Mouse (Mus musculus) liver, embryonic 12.5 days (tissue): ENCODE data around the gene Sept9. TPM values are rescaled to one million over a fixed set of nuclear protein-coding genes. Genes with fewer than 3 reads are reported as not detected.

Experiments used
- ATAC-seq: fragments of 200-750 bp; cut with Nextera tagmentation; 2 replicates; pipeline ENCODE4 v1.8.0; 2017; ENCODE audit warnings: moderate number of reproducible peaks, mild to moderate bottlenecking, moderate library complexity
- H3K27ac ChIP-seq: fragments of 300-500 bp; sonication (generic); 2 replicates; pipeline ENCODE4 v1.5.1; 2016; ENCODE audit warnings: mild to moderate bottlenecking
- H3K27me3 ChIP-seq: fragments of 300-500 bp; sonication (generic); replicated peaks from 2 replicates; pipeline ENCODE4 v1.6.1; 2016; ENCODE audit warnings: mild to moderate bottlenecking, moderate library complexity
- H3K36me3 ChIP-seq: fragments of 300-500 bp; sonication (generic); 2 replicates; pipeline ENCODE4 v1.6.1; 2016; ENCODE audit warnings: mild to moderate bottlenecking, moderate library complexity
- H3K4me1 ChIP-seq: fragments of 300-500 bp; sonication (generic); 2 replicates; pipeline ENCODE4 v1.6.1; 2016
- H3K4me2 ChIP-seq: fragments of 300-500 bp; sonication (generic); 2 replicates; pipeline ENCODE4 v1.6.1; 2016; ENCODE audit warnings: mild to moderate bottlenecking, moderate library complexity
- H3K4me3 ChIP-seq: fragments of 300-500 bp; sonication (generic); 2 replicates; pipeline ENCODE4 v1.5.1; 2016; ENCODE audit warnings: mild to moderate bottlenecking, moderate library complexity
- H3K9ac ChIP-seq: fragments of 300-500 bp; sonication (generic); 2 replicates; pipeline ENCODE4 v1.6.1; 2016; ENCODE audit warnings: mild to moderate bottlenecking, moderate library complexity
- H3K9me3 ChIP-seq: fragments of 300-500 bp; sonication (generic); replicated peaks from 2 replicates; pipeline ENCODE4 v1.6.1; 2016; ENCODE audit warnings: mild to moderate bottlenecking, moderate library complexity
- WGBS: fragments of 180-500 bp; shearing (Covaris S2); methylation state at CpG from one replicate; pipeline ENCODE4 v1.1.7; 2016; ENCODE audit not compliant: insufficient replicate concordance; 5-methylcytosine and 5-hydroxymethylcytosine counted together
- polyA plus RNA-seq: library from polyadenylated mRNA; unstranded; fragments of >200 nt; fragmentation: Nextera tagmentation; extraction: Ambion mirVana; gene quantifications from 2 replicates; pipeline ENCODE4 v1.2.1, GENCODE M21; 2016

The Sept9 gene
- polyA plus RNA-seq, 1 experiment from 2014 or later, result 72.0 TPM

DNA sequence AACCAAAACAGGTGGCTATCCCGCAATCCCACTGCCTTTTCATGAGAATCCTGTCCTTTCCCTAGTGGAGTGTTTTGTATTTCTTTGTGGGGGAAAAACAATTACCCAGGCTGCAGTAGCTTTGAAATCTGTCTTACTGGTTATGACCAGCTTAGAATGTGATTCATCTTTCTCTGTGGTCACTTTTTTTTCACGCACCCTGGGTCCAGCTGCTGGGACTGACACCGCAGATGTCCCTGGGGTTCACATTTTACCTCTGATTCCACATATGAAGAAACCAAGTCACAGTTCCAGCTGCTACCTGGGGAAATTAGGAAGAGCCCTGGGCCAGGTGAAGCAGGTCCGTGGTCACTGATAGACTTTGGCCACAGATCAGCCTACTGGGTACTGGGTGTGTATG is 194.3 kb downstream of the Sept9 start:
- Histone ChIP-seq H3K9ac (no peak overlapping the region), H3K4me1 (peaks cover 19% of the 10 kb centered on the region), H3K4me2 (no peak overlapping the region), H3K9me3 (no peaks in the 10 kb centered on the region), H3K36me3 (no peaks in the 10 kb centered on the region), H3K4me3 (no peak overlapping the region), H3K27me3 (peaks cover 82% of the 10 kb centered on the region), H3K27ac (no peak overlapping the region)
- no peak for ATAC-seq
- WGBS, result 51% methylated on average over 4 of the region's 4 CpGs

DNA sequence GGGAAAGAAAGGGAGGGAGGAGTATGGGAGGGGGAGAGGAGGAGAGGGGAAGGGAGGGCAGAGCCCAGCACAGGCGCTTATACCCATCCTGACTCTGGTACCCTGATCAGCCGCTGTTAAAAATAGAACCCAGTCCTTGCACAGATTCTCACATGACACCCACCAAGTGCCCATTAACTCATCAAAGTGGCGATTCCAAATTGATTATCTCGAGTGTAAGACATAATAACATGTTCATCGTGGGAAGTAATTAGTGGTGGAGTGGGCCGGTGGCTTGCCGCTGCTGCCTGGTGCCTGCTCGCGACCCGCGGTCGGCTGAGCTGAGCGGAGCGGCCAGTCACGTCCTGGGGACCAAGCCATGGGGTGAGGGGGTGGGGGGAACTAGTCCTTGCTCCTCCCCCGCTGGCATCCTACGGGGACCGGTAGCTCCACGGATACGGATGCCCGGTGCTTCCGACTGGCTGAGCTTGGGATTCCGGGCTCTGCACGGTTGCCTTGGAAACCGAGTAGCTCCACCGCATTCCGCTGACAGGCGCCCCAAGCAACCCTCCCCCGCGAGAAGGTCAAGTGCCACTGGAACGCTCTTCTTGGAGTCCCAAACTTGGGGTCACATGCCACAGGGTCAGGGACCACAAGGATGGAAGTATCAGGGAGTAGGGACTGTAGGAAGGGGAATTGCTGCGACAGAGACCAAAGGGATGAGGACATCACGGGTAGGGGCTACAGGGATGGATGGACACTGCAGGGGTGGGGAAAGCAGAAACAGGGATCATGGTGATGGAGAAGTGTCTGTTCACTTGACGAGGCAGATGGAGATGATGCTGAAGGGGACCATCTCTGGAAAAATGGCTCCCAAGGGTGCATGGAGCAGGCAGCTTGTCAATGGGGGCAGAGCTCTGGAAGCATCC is 195.0 kb downstream of the Sept9 start:
- no peak overlapping the region for H3K9ac ChIP-seq
- no peaks in the 10 kb centered on the region for H3K36me3 ChIP-seq
- H3K4me2 ChIP-seq, result no peak overlapping the region
- H3K27me3 ChIP-seq, result peaks cover 82% of the 10 kb centered on the region
- H3K4me1 ChIP-seq, result peaks cover 19% of the 10 kb centered on the region
- no peak overlapping the region for H3K27ac ChIP-seq
- no peak overlapping the region for H3K4me3 ChIP-seq
- no peaks in the 10 kb centered on the region for H3K9me3 ChIP-seq
- WGBS, result 4% methylated on average over 34 of the region's 34 CpGs
- ATAC-seq, result no peak

DNA sequence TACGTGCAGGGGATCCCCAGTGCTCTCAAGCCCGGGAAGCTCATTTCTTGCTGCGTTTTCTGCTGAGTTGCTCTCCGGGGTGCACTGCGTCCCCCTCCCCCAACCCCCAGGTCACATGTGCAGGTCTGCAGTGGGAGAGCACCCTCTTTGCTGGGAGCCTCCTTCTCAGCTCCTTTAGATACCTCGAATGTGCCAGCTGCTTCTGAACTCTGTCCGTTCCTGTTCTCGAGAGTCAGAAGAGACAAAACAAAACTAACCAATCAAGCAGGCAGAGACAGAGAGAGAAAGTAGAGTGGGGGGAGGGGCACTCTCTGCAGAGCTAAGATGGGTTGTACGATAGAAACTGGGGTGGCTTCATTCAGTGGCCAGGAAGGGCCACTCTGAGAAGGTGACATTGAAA is 195.8 kb downstream of the Sept9 start:
- Histone ChIP-seq H3K9me3 (no peaks in the 10 kb centered on the region), H3K27me3 (peaks cover 86% of the 10 kb centered on the region)

DNA sequence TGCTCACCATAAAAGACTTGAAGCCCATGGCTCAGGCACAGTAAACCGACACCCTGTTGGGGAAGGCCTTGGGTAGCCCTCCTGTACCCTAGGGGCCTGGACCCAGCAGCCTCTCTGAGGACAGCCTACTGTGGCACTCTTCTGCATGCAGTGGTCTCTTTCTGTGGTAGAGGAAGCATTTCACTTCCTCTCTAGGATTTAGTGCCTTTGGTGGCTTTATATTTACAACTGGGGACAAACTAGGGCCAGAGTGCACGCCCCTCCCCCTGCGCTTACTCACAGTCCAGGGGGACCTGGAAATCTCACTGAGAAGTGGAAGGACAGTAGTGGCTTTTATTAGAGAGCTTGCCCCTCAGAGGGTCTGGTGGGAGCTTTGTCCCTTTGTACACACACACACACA is 197.5 kb downstream of the Sept9 start:
- no peak for ATAC-seq
- Histone ChIP-seq H3K9ac (no peak overlapping the region), H3K4me1 (no peaks in the 10 kb centered on the region), H3K27me3 (peaks cover 96% of the 10 kb centered on the region), H3K36me3 (no peaks in the 10 kb centered on the region), H3K4me3 (no peak overlapping the region), H3K4me2 (no peak overlapping the region), H3K9me3 (no peaks in the 10 kb centered on the region), H3K27ac (no peak overlapping the region)
- WGBS, result 47% methylated on average over 3 of the region's 3 CpGs

More for the DNA sequence above, 195.8 kb downstream of the Sept9 start:
- H3K27ac ChIP-seq, result no peak overlapping the region
- H3K4me3 ChIP-seq, result no peak overlapping the region
- H3K36me3 ChIP-seq, result no peaks in the 10 kb centered on the region
- ATAC-seq, result no peak
- no peak overlapping the region for H3K9ac ChIP-seq
- H3K4me1 ChIP-seq, result peaks cover 12% of the 10 kb centered on the region
- WGBS, result 12% methylated on average over 9 of the region's 9 CpGs
- no peak overlapping the region for H3K4me2 ChIP-seq

DNA sequence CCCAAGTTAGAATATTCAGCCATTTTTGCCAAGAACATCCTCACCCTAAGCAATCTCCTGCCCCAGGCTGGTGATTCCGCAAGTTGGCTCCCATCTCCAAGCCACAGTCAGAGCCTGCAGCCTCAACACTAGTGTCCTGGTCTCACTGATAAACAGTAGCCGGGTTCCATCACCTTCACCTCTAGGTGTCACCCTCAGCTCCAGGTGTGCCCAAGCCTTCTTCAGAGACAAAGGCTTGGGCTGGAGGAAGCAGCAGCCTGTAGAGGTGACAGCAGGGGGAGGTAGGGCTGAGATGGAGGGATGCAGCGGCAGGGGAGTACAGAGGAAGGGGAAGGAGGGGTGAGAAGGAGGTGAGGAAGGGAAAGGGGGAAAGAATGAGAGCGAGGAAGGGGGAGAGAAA is 198.3 kb downstream of the Sept9 start:
- H3K4me3 ChIP-seq, result no peak overlapping the region
- H3K9me3 ChIP-seq, result no peaks in the 10 kb centered on the region
- no peak overlapping the region for H3K9ac ChIP-seq
- no peak overlapping the region for H3K4me2 ChIP-seq
- no peak for ATAC-seq
- H3K27me3 ChIP-seq, result peaks cover 98% of the 10 kb centered on the region
- no peaks in the 10 kb centered on the region for H3K36me3 ChIP-seq
- no peak overlapping the region for H3K27ac ChIP-seq
- H3K4me1 ChIP-seq, result no peaks in the 10 kb centered on the region
- 20% methylated on average over 4 of the region's 4 CpGs for WGBS

DNA sequence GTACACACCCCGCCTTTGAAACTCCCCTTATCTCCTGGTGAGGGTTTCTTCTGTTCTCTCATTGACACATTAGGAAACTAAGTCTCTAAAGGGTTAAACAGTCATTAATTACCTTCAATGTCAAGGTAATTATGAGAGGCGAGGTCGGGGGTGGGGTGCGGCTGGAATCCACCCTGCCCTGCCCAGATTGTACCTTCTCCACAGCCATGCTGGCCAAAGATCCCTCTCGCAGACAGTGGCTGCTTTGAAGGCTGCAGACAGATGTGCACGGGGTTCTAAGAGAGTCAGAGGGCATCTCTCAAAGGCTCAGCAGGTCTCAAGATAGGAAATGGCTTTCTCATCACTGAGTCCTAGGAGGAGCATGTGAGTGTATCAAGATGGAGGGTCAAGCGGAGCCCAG is 198.7 kb downstream of the Sept9 start:
- no peak overlapping the region for H3K9ac ChIP-seq
- WGBS, result 22% methylated on average over 7 of the region's 7 CpGs
- ATAC-seq, result no peak
- H3K27me3 ChIP-seq, result peaks cover 98% of the 10 kb centered on the region
- H3K27ac ChIP-seq, result no peak overlapping the region
- H3K4me3 ChIP-seq, result no peak overlapping the region
- H3K4me1 ChIP-seq, result no peaks in the 10 kb centered on the region
- no peaks in the 10 kb centered on the region for H3K36me3 ChIP-seq
- no peaks in the 10 kb centered on the region for H3K9me3 ChIP-seq
- H3K4me2 ChIP-seq, result no peak overlapping the region

DNA sequence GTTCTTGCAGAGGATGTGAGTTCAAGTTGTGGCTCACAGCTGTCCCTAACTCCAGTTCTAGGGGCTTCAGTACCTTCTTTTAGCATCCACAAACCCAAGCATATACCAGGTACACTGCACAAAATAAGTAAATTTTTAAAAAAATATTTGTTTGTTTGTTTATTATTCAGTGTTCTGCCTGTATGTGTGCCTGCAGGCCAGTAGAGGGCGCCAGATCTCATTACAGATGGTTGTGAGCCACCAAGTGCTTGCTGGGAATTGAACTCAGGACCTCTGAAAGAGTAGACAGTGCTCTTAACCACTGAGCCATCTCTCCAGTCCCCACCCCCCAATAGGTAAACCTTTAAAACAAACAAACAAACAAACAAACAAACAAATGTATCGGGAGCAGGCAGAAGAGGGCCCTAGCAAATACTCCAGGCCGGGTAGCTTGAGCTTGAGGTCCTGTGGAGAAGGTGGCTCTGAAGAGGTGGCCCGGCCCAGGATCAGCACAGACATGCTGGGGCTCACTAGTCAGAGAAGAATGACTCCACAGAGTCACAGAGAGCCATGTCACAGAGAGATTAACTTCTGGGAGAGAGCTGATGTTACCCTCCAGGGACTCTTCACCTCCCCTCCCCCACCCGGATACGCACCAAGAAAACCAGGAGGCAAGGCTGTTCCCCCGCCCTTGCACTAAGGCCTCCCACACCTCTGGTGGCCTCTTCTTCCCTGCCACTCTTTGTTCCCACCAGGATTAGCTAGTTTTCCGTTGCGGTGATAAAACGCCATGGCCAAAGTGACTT is 202.3 kb downstream of the Sept9 start:
- no peak overlapping the region for H3K4me2 ChIP-seq
- no peak for ATAC-seq
- H3K9ac ChIP-seq, result no peak overlapping the region
- no peak overlapping the region for H3K4me3 ChIP-seq
- H3K27me3 ChIP-seq, result peaks cover 97% of the 10 kb centered on the region
- H3K36me3 ChIP-seq, result no peaks in the 10 kb centered on the region
- H3K9me3 ChIP-seq, result no peaks in the 10 kb centered on the region
- H3K27ac ChIP-seq, result no peak overlapping the region
- WGBS, result 66% methylated on average over 10 of the region's 10 CpGs
- peaks cover under 1% of the 10 kb centered on the region; the same call in 1 of the 2 replicates for H3K4me1 ChIP-seq

DNA sequence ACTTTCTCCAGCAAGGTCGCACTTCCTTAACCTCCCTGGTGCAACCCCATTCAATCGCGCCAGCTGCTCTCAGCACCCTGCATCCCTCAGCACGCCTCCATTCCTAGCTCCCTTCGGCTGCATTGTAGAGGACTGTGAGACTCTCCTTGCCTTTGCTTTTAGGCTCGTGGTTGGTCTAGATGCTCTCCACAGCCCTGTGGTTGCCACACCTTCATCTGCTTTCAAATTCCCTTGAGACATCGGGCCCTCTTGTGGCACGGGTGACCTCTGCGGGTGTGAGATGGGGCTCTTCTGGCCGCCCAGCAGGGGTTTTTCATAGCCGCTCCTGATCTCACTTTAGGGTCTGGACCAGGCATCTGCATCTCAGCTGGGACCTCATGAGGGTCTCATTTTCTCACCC is 203.1 kb downstream of the Sept9 start:
- ATAC-seq, result no peak
- Histone ChIP-seq H3K4me2 (no peak overlapping the region), H3K4me3 (no peak overlapping the region), H3K27me3 (peaks cover 97% of the 10 kb centered on the region), H3K4me1 (peaks cover 8% of the 10 kb centered on the region), H3K27ac (no peak overlapping the region), H3K9me3 (no peaks in the 10 kb centered on the region), H3K36me3 (no peaks in the 10 kb centered on the region), H3K9ac (no peak overlapping the region)
- 59% methylated on average over 11 of the region's 11 CpGs for WGBS

DNA sequence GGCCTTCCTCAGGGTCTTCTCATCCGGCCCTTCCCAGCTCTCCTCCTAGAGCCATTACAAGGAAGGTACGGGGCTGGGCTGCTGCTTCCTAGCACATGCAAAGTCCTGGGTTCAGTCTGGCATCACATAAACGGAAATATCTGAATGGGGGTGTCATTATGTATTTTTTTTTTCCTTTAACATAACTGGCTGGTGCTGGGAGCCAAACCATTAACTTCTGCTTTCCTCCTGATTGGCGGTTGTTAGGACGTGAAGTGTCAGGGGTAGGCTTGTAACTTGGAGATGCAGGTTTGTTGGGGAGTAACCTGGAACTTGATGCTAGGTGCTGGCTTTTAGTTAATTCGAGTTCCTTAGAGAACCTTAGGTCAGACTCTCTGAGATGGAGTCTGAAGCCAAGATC is 203.6 kb downstream of the Sept9 start:
- H3K27ac ChIP-seq, result no peak overlapping the region
- WGBS, result 48% methylated on average over 6 of the region's 6 CpGs
- no peak overlapping the region for H3K4me2 ChIP-seq
- H3K9me3 ChIP-seq, result no peaks in the 10 kb centered on the region
- no peak overlapping the region for H3K4me3 ChIP-seq
- H3K27me3 ChIP-seq, result peaks cover 97% of the 10 kb centered on the region
- H3K4me1 ChIP-seq, result peaks cover 14% of the 10 kb centered on the region
- ATAC-seq, result no peak
- H3K9ac ChIP-seq, result no peak overlapping the region
- H3K36me3 ChIP-seq, result no peaks in the 10 kb centered on the region

DNA sequence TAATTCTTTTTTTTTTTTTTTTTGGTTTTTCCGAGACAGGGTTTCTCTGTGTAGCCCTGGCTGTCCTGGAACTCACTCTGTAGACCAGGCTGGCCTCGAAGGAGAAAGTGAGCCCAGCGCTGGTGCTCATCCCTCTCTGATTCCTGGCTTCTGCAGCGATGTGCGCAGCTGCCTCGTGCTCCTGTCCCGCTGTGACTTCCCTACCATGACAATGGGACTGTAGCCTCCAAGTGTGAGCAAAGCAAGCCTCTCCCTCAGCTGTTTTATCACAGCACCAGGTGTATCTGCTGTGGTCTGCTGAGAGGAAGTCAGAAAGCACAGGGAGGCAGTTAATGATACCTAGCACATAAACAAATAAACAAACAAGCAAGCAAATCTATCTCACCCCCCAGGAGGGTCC is 204.3 kb downstream of the Sept9 start:
- no peaks in the 10 kb centered on the region for H3K9me3 ChIP-seq
- no peak overlapping the region for H3K4me3 ChIP-seq
- ATAC-seq, result no peak
- H3K36me3 ChIP-seq, result no peaks in the 10 kb centered on the region
- WGBS, result 39% methylated on average over 7 of the region's 7 CpGs
- H3K4me2 ChIP-seq, result no peak overlapping the region
- H3K27me3 ChIP-seq, result peaks cover 97% of the 10 kb centered on the region
- no peak overlapping the region for H3K27ac ChIP-seq
- peaks cover 20% of the 10 kb centered on the region for H3K4me1 ChIP-seq
- no peak overlapping the region for H3K9ac ChIP-seq

DNA sequence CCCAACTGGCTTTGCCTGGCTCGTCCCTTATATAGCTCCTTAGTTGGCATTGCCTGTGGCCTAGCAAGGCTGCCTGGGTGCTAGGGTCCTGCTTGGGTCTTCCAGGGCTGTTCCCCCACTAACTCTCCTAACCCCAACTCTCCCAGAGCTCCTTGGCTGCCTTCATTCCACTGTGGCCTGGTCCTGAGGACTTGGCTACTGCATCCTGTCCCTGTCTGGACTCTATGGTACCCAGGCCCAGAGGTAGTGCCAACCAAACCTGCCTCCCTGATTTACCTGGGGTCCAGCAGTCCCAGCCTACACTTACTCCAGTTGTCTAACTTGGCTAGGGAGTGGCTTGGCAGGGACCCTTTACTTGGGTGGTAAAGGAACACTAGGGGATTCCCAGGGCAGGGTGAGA is 207.2 kb downstream of the Sept9 start:
- peaks cover 20% of the 10 kb centered on the region for H3K4me1 ChIP-seq
- no peak overlapping the region for H3K27ac ChIP-seq
- H3K4me3 ChIP-seq, result no peak overlapping the region
- no peak for ATAC-seq
- H3K9me3 ChIP-seq, result no peaks in the 10 kb centered on the region
- WGBS, result 47% methylated on average over 1 of the region's 1 CpGs
- H3K27me3 ChIP-seq, result peaks cover 95% of the 10 kb centered on the region
- no peak overlapping the region for H3K4me2 ChIP-seq
- H3K9ac ChIP-seq, result no peak overlapping the region
- H3K36me3 ChIP-seq, result no peaks in the 10 kb centered on the region

DNA sequence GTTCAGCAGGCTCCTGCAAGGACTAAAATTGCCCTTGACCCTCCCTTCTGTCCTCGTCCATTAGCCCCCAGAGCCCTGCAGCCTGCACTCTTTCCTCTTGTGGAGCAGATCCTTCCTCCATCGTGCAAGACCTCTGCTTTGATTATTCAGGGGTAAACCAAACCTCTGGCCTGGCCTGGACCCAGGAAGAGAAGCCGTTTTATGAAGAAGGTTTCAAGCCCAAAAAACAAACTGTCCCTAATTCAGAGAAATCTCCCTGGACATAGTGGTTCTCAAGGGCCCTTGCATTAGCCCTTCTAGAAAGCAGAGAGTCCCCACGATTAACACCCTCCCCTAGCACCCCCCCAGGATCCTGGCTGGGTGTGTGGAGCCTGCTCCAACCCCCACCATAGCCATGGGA is 207.7 kb downstream of the Sept9 start:
- H3K27ac ChIP-seq, result no peak overlapping the region

More for the DNA sequence above, 207.7 kb downstream of the Sept9 start:
- Histone ChIP-seq H3K9me3 (no peaks in the 10 kb centered on the region), H3K4me2 (peak overlapping the region; percentile 48), H3K4me3 (no peak overlapping the region), H3K9ac (peak overlapping the region; percentile 27; the same call in 1 of the 2 replicates), H3K27me3 (peaks cover 95% of the 10 kb centered on the region), H3K36me3 (no peaks in the 10 kb centered on the region), H3K4me1 (peaks cover 20% of the 10 kb centered on the region)
- 12% methylated on average over 4 of the region's 4 CpGs for WGBS
- ATAC-seq, result no peak
